Mouse (Mus musculus): Measurements from ENCODE around the gene Mecom. TPM values are rescaled to one million over a fixed set of nuclear protein-coding genes. Genes with fewer than 3 reads are reported as not detected.
A peak's percentile ranks its signal among the peaks of the same experiment; 100 is the strongest.

Mecom gene
- total and polyA plus RNA-seq, 2 experiments from 2014 or later: 2.6 to 5.1 TPM

GRCm38 (mm10) chr3:30105194-30105823 is 442.5 kb downstream of the Mecom start:
- ATAC-seq (ENCODE audit: low FRiP score): no peak
- no peaks in the 10 kb centered on the region for H3K4me1 ChIP-seq (ENCODE audit: insufficient read depth, low read length)
- H3K36me3 ChIP-seq (ENCODE audit: insufficient read depth, low read length): no peaks in the 10 kb centered on the region
- no peak overlapping the region for H3K27ac ChIP-seq (ENCODE audit: low read depth, low read length)
- H3K9ac ChIP-seq (replicated peaks; ENCODE audit: low read length, poor library complexity, severe bottlenecking): no peak overlapping the region
- TF ChIP-seq CTCF (IDR thresholded peaks at IDR 0.05): no peak
- no peaks in the 10 kb centered on the region for H3K9me3 ChIP-seq (ENCODE audit: low read length)
- H3K4me2 ChIP-seq (ENCODE audit: low read depth, low read length, poor library complexity, severe bottlenecking): no peak overlapping the region
- no peaks in the 10 kb centered on the region for H3K27me3 ChIP-seq (ENCODE audit: insufficient read depth, low read length)
- 66% methylated on average over 15 of the region's 15 CpGs for WGBS
- H3K4me3 ChIP-seq (ENCODE audit: low read depth, low read length): no peak overlapping the region
- no peak for DNase-seq (ENCODE audit: low spot score)

- no peak for ATAC-seq (ENCODE audit: low FRiP score)
- H3K36me3 ChIP-seq (ENCODE audit: insufficient read depth, low read length): no peaks in the 10 kb centered on the region
- WGBS: 71% methylated on average over 4 of the region's 4 CpGs
- H3K9me3 ChIP-seq (ENCODE audit: low read length): no peaks in the 10 kb centered on the region
- no peak for DNase-seq (ENCODE audit: low spot score)
- H3K4me2 ChIP-seq (ENCODE audit: low read depth, low read length, poor library complexity, severe bottlenecking): no peak overlapping the region
- H3K27me3 ChIP-seq (ENCODE audit: insufficient read depth, low read length): no peaks in the 10 kb centered on the region
- no peak overlapping the region for H3K9ac ChIP-seq (replicated peaks; ENCODE audit: low read length, poor library complexity, severe bottlenecking)
- no peak overlapping the region for H3K4me3 ChIP-seq (ENCODE audit: low read depth, low read length)
- no peak overlapping the region for H3K27ac ChIP-seq (ENCODE audit: low read depth, low read length)
- H3K4me1 ChIP-seq (ENCODE audit: insufficient read depth, low read length): no peaks in the 10 kb centered on the region
- TF ChIP-seq CTCF (IDR thresholded peaks at IDR 0.05): no peak
Observed at GRCm38 (mm10) chr3:30104515-30105098, 443.2 kb downstream of the Mecom start.

GRCm38 (mm10) chr3:30101146-30101545 is 446.7 kb downstream of the Mecom start:
- Histone ChIP-seq H3K27ac (ENCODE audit: low read depth, low read length) (no peak overlapping the region), H3K9me3 (ENCODE audit: low read length) (no peaks in the 10 kb centered on the region), H3K4me1 (ENCODE audit: insufficient read depth, low read length) (no peaks in the 10 kb centered on the region), H3K4me3 (ENCODE audit: low read depth, low read length) (no peak overlapping the region), H3K27me3 (ENCODE audit: insufficient read depth, low read length) (no peaks in the 10 kb centered on the region), H3K36me3 (ENCODE audit: insufficient read depth, low read length) (no peaks in the 10 kb centered on the region), H3K4me2 (ENCODE audit: low read depth, low read length, poor library complexity, severe bottlenecking) (no peak overlapping the region), H3K9ac (replicated peaks; ENCODE audit: low read length, poor library complexity, severe bottlenecking) (no peak overlapping the region)
- no peak for ATAC-seq (ENCODE audit: low FRiP score)
- no peak for DNase-seq (ENCODE audit: low spot score)
- TF ChIP-seq CTCF (IDR thresholded peaks at IDR 0.05): no peak
- WGBS: 86% methylated on average over 4 of the region's 4 CpGs

DNA sequence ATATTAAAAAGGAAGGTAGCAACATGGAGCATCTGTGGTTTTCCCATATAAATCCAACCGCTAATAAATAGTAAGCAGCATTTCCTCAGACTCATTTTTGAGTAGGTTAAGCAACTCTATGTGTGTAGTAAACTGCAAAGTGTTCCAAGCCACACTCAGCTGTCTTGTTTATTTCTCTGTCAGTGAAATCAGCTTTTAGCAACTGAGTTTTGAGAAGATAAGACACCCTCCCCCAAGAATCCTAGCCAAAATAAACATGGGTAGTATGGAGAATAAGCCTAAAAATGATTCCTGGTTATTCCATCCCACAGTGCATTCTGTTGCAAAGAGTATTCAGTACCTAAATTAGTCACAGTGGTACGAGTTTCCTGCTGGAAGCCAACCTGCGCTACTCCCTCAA is 450.1 kb downstream of the Mecom start:
- Histone ChIP-seq H3K4me2 (ENCODE audit: low read depth, low read length, poor library complexity, severe bottlenecking) (no peak overlapping the region), H3K27me3 (ENCODE audit: insufficient read depth, low read length) (no peaks in the 10 kb centered on the region), H3K27ac (ENCODE audit: low read depth, low read length) (no peak overlapping the region), H3K9me3 (ENCODE audit: low read length) (no peaks in the 10 kb centered on the region), H3K9ac (replicated peaks; ENCODE audit: low read length, poor library complexity, severe bottlenecking) (no peak overlapping the region), H3K4me1 (ENCODE audit: insufficient read depth, low read length) (no peaks in the 10 kb centered on the region), H3K36me3 (ENCODE audit: insufficient read depth, low read length) (no peaks in the 10 kb centered on the region), H3K4me3 (ENCODE audit: low read depth, low read length) (no peak overlapping the region)
- DNase-seq (ENCODE audit: low spot score) (no peak), ATAC-seq (ENCODE audit: low FRiP score) (no peak)
- TF ChIP-seq CTCF (IDR thresholded peaks at IDR 0.05): no peak
- 86% methylated on average over 3 of the region's 3 CpGs for WGBS

DNA sequence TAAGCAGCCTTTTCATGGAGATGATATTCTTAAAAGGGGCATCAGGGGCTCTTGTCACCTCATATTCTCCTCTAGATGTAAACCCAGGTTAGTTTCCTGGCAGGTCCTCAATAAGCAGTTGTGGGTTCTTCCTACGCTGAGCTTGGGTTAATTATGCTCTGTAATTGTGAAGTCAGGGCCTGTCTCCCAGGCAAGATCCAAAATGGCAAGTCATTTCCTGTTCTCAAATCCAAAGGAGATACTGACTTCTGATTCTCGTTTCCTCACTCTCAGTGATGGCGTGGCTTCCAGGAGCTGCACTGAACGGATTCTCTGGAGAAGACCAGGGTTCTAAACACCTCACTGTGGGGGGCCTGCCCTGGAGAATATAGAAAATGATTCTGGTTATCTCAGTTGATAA is 450.7 kb downstream of the Mecom start:
- Histone ChIP-seq H3K4me2 (ENCODE audit: low read depth, low read length, poor library complexity, severe bottlenecking) (no peak overlapping the region), H3K27me3 (ENCODE audit: insufficient read depth, low read length) (no peaks in the 10 kb centered on the region), H3K9ac (replicated peaks; ENCODE audit: low read length, poor library complexity, severe bottlenecking) (no peak overlapping the region), H3K27ac (ENCODE audit: low read depth, low read length) (no peak overlapping the region), H3K4me3 (ENCODE audit: low read depth, low read length) (no peak overlapping the region), H3K9me3 (ENCODE audit: low read length) (no peaks in the 10 kb centered on the region), H3K4me1 (ENCODE audit: insufficient read depth, low read length) (no peaks in the 10 kb centered on the region), H3K36me3 (ENCODE audit: insufficient read depth, low read length) (no peaks in the 10 kb centered on the region)
- WGBS: 77% methylated on average over 4 of the region's 4 CpGs
- ATAC-seq (ENCODE audit: low FRiP score) (no peak), DNase-seq (ENCODE audit: low spot score) (no peak)
- TF ChIP-seq CTCF (IDR thresholded peaks at IDR 0.05): no peak

DNA sequence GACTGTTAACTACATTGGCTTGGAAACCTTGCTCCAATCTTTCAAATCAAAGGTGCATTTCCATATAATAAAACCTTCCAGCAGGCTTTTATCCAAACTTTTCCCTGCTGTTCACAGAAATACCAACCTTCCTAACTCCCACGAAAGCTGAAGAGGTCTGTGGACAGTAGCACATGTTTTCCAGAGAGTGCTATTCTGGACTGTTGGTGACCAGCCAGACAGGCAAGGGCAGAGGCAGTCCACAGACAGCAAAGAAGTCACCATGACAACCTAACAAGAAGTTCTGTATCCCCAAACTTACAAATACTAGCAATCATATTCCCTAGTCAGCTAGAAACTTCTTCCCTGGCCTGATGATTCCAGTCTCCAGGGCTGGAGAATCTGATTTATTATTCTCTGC is 454.8 kb downstream of the Mecom start:
- no peaks in the 10 kb centered on the region for H3K4me1 ChIP-seq (ENCODE audit: insufficient read depth, low read length)
- ATAC-seq (ENCODE audit: low FRiP score) (no peak), DNase-seq (ENCODE audit: low spot score) (peak; percentile 3)
- no peaks in the 10 kb centered on the region for H3K9me3 ChIP-seq (ENCODE audit: low read length)
- TF ChIP-seq CTCF (IDR thresholded peaks at IDR 0.05): no peak
- H3K4me3 ChIP-seq (ENCODE audit: low read depth, low read length): no peak overlapping the region
- H3K4me2 ChIP-seq (ENCODE audit: low read depth, low read length, poor library complexity, severe bottlenecking): no peak overlapping the region
- H3K27me3 ChIP-seq (ENCODE audit: insufficient read depth, low read length): no peaks in the 10 kb centered on the region
- no peaks in the 10 kb centered on the region for H3K36me3 ChIP-seq (ENCODE audit: insufficient read depth, low read length)
- no peak overlapping the region for H3K9ac ChIP-seq (replicated peaks; ENCODE audit: low read length, poor library complexity, severe bottlenecking)
- WGBS: 55% methylated on average over 1 of the region's 1 CpGs
- H3K27ac ChIP-seq (ENCODE audit: low read depth, low read length): no peak overlapping the region

All from midbrain, postnatal 0 days (tissue).